Mouse (Mus musculus) cerebellum, postnatal 4 days (tissue): Measurements from ENCODE around the gene Arf1.
"Not testable (repeated sequence)": the region's sequence is repeated elsewhere in the genome, so short reads cannot be mapped to it uniquely, and the experiment has no call there.

ENCODE experiments used
- DNase-seq, 2 experiments: peaks; one replicate each; pipeline ENCODE4 v3.0.0; 2022; ENCODE audit warnings: low spot score in 2 of 2, mixed read lengths in 1 of 2

Arf1 gene

GRCm38 (mm10) chr11:59226787-59227603 lies 1.1 kb downstream of the Arf1 start:
- no peak for DNase-seq

- no peak for DNase-seq
These were observed 1.8 kb downstream of the Arf1 start for GRCm38 (mm10) chr11:59226251-59226650.

- DNase-seq, result no peak
These were observed 2.9 kb downstream of the Arf1 start for GRCm38 (mm10) chr11:59225167-59225566.

GRCm38 (mm10) chr11:59224470-59224869 lies 3.6 kb downstream of the Arf1 start:
- no peak for DNase-seq

- no peak for DNase-seq
These were observed 4.0 kb downstream of the Arf1 start for GRCm38 (mm10) chr11:59224025-59224424.

- DNase-seq, result no peak
These were observed 5.8 kb downstream of the Arf1 start for GRCm38 (mm10) chr11:59222306-59222705.

- no peak for DNase-seq
These were observed 6.5 kb downstream of the Arf1 start for GRCm38 (mm10) chr11:59221604-59222003.

- no peak for DNase-seq
These were observed 9.0 kb downstream of the Arf1 start for GRCm38 (mm10) chr11:59219064-59219463.

GRCm38 (mm10) chr11:59218389-59218998 lies 9.6 kb downstream of the Arf1 start:
- no peak for DNase-seq

GRCm38 (mm10) chr11:59216955-59217354 lies 11.1 kb downstream of the Arf1 start:
- no peak for DNase-seq

GRCm38 (mm10) chr11:59212892-59213494 lies 15.1 kb downstream of the Arf1 start:
- no peak for DNase-seq

GRCm38 (mm10) chr11:59212320-59212719 lies 15.8 kb downstream of the Arf1 start:
- DNase-seq, result not testable (repeated sequence)

GRCm38 (mm10) chr11:59211561-59211960 lies 16.5 kb downstream of the Arf1 start:
- not testable (repeated sequence) for DNase-seq

- no peak for DNase-seq
These were observed 18.1 kb downstream of the Arf1 start for GRCm38 (mm10) chr11:59210020-59210419.

- no peak for DNase-seq
These were observed 18.5 kb downstream of the Arf1 start for GRCm38 (mm10) chr11:59209580-59209979.

GRCm38 (mm10) chr11:59209003-59209441 lies 19.0 kb downstream of the Arf1 start:
- DNase-seq, result peak in 1 of 2 experiments; percentile 63

GRCm38 (mm10) chr11:59208153-59208831 lies 19.8 kb downstream of the Arf1 start, which contains the start of gene 2310033P09Rik:
Gene 2310033P09Rik (plus strand): TSS chr11:59208321.
- peak; percentile 89 to 94 for DNase-seq

- peak; percentile 84 to 93 for DNase-seq
These were observed 25.7 kb downstream of the Arf1 start, which contains the start of gene Mrpl55 for GRCm38 (mm10) chr11:59202081-59202995. Gene Mrpl55 (plus strand): TSS chr11:59202486.

- DNase-seq, result no peak
These were observed 26.7 kb downstream of the Arf1 start for GRCm38 (mm10) chr11:59201216-59202002.

- DNase-seq, result no peak
These were observed 31.8 kb downstream of the Arf1 start for GRCm38 (mm10) chr11:59196230-59196629.
